Mouse (Mus musculus): ENCODE results near the gene Cdc42bpg. TPM values are rescaled to one million over a fixed set of nuclear protein-coding genes. Genes with fewer than 3 reads are reported as not detected.

The Cdc42bpg gene
- polyA plus RNA-seq, 1 experiment, result 33.1 TPM

DNA sequence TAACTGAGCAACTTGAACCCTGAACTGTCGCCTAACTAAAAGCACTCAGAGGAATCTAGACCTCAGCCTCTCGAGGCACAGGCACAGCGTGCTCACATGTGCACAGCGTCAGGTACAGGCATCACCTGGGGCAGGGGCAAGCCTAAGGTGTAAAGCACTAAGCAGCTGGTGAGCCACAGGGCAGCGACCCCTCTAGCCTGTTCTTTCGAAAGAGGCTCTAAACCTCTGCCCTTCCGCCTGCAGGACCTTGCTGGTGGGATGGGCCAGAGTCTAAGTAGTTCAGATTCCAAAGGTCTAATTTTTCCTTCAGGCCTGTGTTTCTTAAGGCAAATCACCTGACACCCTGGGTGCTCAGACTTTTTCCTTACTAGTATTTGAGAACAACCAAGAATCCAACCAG, 34.2 kb upstream of the Cdc42bpg start:
- DNase-seq, result no peak
- H3K4me3 ChIP-seq (replicated peaks; ENCODE audit: insufficient read depth, low read depth, low read length), result no peak overlapping the region
- H3K27ac ChIP-seq (ENCODE audit: insufficient read depth, low read length), result no peak overlapping the region
- H3K4me1 ChIP-seq (ENCODE audit: control insufficient read depth, insufficient read depth, low read length), result peaks cover 42% of the 10 kb centered on the region
- no peaks in the 10 kb centered on the region for H3K27me3 ChIP-seq (ENCODE audit: control insufficient read depth, insufficient read depth, low read length)
- no peak for TF ChIP-seq CTCF (IDR thresholded peaks at IDR 0.05; ENCODE audit: borderline replicate concordance, insufficient read depth, low read depth, low read length)
- TF ChIP-seq POLR2A (IDR thresholded peaks at IDR 0.05; ENCODE audit: borderline replicate concordance, insufficient read depth, low read length), result no peak
- WGBS, result 90% methylated on average over 7 of the region's 7 CpGs

DNA sequence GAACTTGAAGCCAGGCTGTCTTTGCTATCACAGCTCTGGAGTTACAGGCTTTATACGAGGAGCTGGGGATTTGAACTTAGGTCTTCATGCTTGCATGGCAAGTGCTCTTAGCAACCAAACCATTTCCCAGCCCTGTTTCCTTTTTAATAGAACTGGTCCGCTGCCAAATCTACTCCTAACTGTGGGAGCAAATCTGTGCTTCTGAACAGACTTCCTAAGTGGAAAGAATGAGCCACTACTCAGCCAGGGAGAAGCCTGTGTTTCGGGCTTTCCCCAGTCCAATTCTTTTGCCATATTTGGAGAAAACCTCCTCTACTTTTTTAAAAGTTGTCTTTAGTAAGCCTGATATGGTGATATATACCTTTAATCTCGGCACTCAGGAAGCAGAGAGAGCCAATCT, 33.5 kb upstream of the Cdc42bpg start:
- Histone ChIP-seq H3K4me3 (replicated peaks; ENCODE audit: insufficient read depth, low read depth, low read length) (no peak overlapping the region), H3K27ac (ENCODE audit: insufficient read depth, low read length) (no peak overlapping the region), H3K27me3 (ENCODE audit: control insufficient read depth, insufficient read depth, low read length) (no peaks in the 10 kb centered on the region), H3K4me1 (ENCODE audit: control insufficient read depth, insufficient read depth, low read length) (peaks cover 37% of the 10 kb centered on the region)
- no peak for TF ChIP-seq CTCF (IDR thresholded peaks at IDR 0.05; ENCODE audit: borderline replicate concordance, insufficient read depth, low read depth, low read length)
- no peak for TF ChIP-seq POLR2A (IDR thresholded peaks at IDR 0.05; ENCODE audit: borderline replicate concordance, insufficient read depth, low read length)
- WGBS, result 75% methylated on average over 4 of the region's 4 CpGs
- no peak for DNase-seq

DNA sequence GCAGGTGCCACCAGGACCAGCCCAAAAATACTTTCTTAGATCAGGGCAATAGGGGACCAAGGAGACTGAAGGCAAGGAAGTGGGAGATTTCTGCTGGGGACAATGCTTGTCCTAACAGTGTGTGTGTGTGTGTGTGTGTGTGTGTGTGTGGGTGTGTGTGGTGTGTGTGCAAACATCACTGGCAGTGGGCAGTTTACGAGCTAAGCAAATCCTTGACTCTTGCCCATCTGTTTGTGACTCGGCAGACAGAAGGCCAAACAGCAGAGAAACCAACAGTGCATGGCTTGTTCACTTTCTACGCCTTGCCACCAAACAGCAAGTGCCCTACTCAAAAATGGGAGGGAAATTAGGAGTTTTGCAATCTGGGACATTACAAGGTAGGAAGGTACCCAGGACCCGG, 32.7 kb upstream of the Cdc42bpg start:
- no peak for TF ChIP-seq POLR2A (IDR thresholded peaks at IDR 0.05; ENCODE audit: borderline replicate concordance, insufficient read depth, low read length)
- TF ChIP-seq CTCF (IDR thresholded peaks at IDR 0.05; ENCODE audit: borderline replicate concordance, insufficient read depth, low read depth, low read length), result no peak
- Histone ChIP-seq H3K27ac (ENCODE audit: insufficient read depth, low read length) (no peak overlapping the region), H3K4me1 (ENCODE audit: control insufficient read depth, insufficient read depth, low read length) (peaks cover 28% of the 10 kb centered on the region), H3K4me3 (replicated peaks; ENCODE audit: insufficient read depth, low read depth, low read length) (no peak overlapping the region), H3K27me3 (ENCODE audit: control insufficient read depth, insufficient read depth, low read length) (no peaks in the 10 kb centered on the region)
- peak in 1 of 2 experiments; percentile 28 for DNase-seq
- 38% methylated on average over 4 of the region's 4 CpGs for WGBS

DNA sequence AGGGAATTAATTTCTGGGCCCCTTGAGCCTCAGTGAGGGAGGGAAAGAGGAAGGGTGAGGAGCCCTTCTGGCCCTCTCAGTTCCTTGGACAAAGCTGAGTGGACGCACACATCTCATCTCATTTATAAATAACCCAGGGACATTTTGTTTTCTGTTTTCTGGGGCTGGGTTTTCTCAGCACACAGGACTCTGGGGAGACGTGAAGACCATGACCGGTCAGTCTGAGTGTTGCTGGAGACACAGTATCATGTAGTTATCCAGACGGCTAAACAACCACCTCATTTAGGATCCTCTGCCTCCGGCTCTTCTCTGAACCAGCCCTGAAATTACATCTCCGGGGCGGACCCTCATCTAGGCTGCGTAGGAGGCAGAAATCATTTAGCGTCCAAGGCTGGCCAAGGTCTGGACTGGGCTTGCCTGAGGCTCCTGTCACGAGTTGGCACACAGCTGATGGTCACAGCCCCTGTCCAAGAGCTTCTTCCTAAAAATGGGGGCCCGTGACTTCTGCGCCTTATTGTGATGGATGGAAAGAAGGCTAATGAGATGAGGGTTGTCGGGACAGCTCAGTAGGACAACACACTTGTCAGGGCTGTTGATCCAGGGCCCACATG, 32.2 kb upstream of the Cdc42bpg start:
- Histone ChIP-seq H3K4me1 (ENCODE audit: control insufficient read depth, insufficient read depth, low read length) (peaks cover 24% of the 10 kb centered on the region), H3K27ac (ENCODE audit: insufficient read depth, low read length) (peak overlapping the region; percentile 43), H3K4me3 (replicated peaks; ENCODE audit: insufficient read depth, low read depth, low read length) (no peak overlapping the region), H3K27me3 (ENCODE audit: control insufficient read depth, insufficient read depth, low read length) (no peaks in the 10 kb centered on the region)
- TF ChIP-seq POLR2A (IDR thresholded peaks at IDR 0.05; ENCODE audit: borderline replicate concordance, insufficient read depth, low read length) (no peak), CTCF (IDR thresholded peaks at IDR 0.05; ENCODE audit: borderline replicate concordance, insufficient read depth, low read depth, low read length) (no peak)
- DNase-seq, result peak; percentile 54 to 64
- 42% methylated on average over 13 of the region's 13 CpGs for WGBS

DNA sequence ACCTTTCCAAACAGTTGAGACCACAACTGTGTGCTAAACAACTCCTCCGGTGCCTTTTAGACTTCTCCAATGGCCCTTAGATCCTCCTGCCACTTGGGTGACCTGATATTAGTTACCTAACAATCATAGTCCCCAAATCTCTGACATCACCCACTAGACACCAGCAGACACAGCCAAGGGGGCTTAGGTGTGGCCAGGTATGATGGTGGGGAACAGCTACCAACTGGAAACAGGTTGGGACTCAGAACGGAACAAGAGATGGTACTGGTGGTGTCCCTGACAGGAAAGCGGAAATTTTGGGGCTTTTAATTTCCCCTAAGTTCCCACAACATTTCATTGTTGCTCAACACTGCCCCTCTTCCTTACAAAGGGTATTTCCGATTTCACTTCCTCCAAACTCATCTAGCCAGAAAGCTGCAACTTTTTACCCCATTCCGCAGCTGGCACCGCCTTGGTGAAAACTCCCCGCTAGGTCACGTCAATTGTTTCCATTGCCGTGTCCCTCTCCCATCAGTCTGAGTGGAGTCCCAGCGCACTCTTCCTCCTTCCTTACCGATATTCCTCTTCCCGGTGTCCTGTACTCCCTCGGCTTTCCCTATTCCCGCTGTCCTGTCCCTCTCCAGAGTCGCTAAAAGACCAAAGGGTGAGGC, 30.4 kb upstream of the Cdc42bpg start:
- TF ChIP-seq CTCF (IDR thresholded peaks at IDR 0.05; ENCODE audit: borderline replicate concordance, insufficient read depth, low read depth, low read length) (no peak), POLR2A (IDR thresholded peaks at IDR 0.05; ENCODE audit: borderline replicate concordance, insufficient read depth, low read length) (no peak)
- peak overlapping the region; percentile 66 for H3K27ac ChIP-seq (ENCODE audit: insufficient read depth, low read length)

DNA sequence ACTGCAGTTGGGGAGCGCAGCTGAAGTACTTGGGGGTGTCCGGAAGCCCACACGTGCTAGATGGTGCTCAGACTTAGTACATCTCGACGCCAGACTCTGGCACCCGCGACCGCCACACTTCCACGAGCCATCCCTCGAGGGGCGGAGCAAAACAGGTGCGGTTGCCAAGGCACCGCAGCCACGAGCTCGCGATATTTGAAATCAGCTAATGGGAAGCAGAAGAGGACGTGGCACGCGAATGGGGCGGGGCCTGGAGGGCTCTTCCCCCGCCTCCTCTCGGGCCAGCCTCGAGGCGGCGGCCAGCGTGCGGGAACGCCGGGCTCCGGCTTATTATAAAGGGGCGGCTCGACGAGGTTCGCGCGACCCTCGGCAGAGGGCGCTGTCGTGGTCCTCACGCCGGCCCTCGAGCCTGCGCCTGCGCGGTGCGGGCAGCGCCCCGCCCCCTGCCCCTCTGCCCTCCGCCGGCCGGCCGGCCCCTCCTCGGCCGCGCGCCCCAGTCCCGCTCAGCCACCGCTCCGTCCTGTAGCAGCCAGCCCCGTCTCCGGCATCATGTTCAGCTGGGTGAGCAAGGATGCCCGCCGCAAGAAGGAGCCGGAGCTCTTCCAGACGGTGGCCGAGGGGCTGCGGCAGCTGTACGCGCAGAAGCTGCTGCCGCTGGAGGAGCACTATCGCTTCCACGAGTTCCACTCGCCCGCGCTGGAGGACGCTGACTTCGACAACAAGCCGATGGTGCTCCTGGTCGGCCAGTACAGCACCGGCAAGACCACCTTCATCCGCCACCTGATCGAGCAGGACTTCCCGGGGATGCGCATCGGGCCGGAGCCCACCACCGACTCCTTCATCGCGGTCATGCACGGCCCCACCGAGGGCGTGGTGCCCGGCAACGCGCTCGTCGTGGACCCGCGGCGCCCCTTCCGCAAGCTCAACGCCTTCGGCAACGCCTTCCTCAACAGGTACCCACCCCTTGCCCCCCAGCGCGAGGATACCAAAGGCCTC, 29.5 kb upstream of the Cdc42bpg start, which contains the start of gene Ehd1:
Gene Ehd1 (plus strand): TSS at position 300 of the 996 bp plus-strand sequence.
- H3K4me3 ChIP-seq (replicated peaks; ENCODE audit: insufficient read depth, low read depth, low read length), result peak within 1 kb of the TSS; percentile 93
- no peaks in the 10 kb centered on the region for H3K27me3 ChIP-seq (ENCODE audit: control insufficient read depth, insufficient read depth, low read length)
- TF ChIP-seq CTCF (IDR thresholded peaks at IDR 0.05; ENCODE audit: borderline replicate concordance, insufficient read depth, low read depth, low read length) (peak; percentile 60), POLR2A (IDR thresholded peaks at IDR 0.05; ENCODE audit: borderline replicate concordance, insufficient read depth, low read length) (peak; percentile 58)
- H3K4me1 ChIP-seq (ENCODE audit: control insufficient read depth, insufficient read depth, low read length), result peaks cover 37% of the 10 kb centered on the region
- H3K27ac ChIP-seq (ENCODE audit: insufficient read depth, low read length), result peak within 1 kb of the TSS; percentile 66
- under 1% methylated on average over 106 of the region's 106 CpGs for WGBS
- DNase-seq, result peak; percentile 97 to 98

More for the DNA sequence above, 30.4 kb upstream of the Cdc42bpg start:
- Histone ChIP-seq H3K27me3 (ENCODE audit: control insufficient read depth, insufficient read depth, low read length) (no peaks in the 10 kb centered on the region), H3K4me1 (ENCODE audit: control insufficient read depth, insufficient read depth, low read length) (peaks cover 30% of the 10 kb centered on the region), H3K4me3 (replicated peaks; ENCODE audit: insufficient read depth, low read depth, low read length) (peak overlapping the region; percentile 73)
- 13% methylated on average over 15 of the region's 15 CpGs for WGBS
- DNase-seq, result peak; percentile 36 to 37

DNA sequence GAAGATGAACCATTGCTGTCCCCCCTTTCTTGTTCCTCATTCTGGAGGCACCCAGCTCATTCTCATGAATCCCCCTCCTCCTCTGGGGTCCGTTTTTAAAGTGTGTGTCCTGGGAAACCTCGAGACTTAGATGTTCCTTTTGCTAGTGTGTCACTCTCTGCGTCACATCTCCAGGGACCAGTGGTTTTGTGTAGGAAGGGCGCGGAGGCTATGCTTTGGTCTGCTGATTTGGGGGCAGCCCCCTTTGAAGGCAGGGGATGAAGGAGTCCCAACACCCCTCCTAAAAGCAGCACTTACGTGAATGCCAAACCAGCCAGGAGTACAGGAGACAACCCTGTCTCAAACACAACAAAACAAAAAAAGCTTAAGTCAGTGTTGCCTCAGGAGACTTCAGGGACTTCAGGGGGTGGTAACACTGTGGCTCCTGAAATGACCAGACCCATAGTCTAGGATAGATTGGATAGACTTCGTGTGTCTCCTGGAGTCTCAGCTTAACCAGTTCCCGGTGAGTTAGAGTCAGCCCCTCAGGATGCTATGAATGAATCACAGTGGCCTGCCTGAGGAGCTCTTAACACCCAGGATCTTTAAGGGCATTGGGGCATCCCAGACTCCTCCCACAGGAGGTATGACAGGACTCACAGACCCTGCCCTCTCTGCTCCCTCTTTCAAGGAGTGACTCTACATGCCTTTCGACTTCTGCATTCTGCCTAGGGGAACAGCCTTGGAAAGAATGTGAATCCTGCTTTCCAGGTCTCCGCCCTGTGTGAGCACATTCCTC, 28.4 kb upstream of the Cdc42bpg start:
- Histone ChIP-seq H3K4me3 (replicated peaks; ENCODE audit: insufficient read depth, low read depth, low read length) (peak overlapping the region; percentile 93), H3K4me1 (ENCODE audit: control insufficient read depth, insufficient read depth, low read length) (peaks cover 37% of the 10 kb centered on the region), H3K27ac (ENCODE audit: insufficient read depth, low read length) (peak overlapping the region; percentile 16), H3K27me3 (ENCODE audit: control insufficient read depth, insufficient read depth, low read length) (no peaks in the 10 kb centered on the region)
- TF ChIP-seq POLR2A (IDR thresholded peaks at IDR 0.05; ENCODE audit: borderline replicate concordance, insufficient read depth, low read length), result peak; percentile 35; the same call in 1 of the 2 replicates
- TF ChIP-seq CTCF (IDR thresholded peaks at IDR 0.05; ENCODE audit: borderline replicate concordance, insufficient read depth, low read depth, low read length), result no peak
- peak; percentile 72 to 80 for DNase-seq
- under 1% methylated on average over 10 of the region's 10 CpGs for WGBS

Measured in cerebellum, adult 2 months (tissue).